Mouse (Mus musculus) heart, adult 2 months (tissue): ENCODE results near the gene Galns. TPM values are rescaled to one million over a fixed set of nuclear protein-coding genes. Genes with fewer than 3 reads are reported as not detected.

Source experiments
- DNase-seq, 2 experiments: peaks; one replicate each; pipeline ENCODE4 v3.0.0; 2021
- H3K27ac ChIP-seq: fragments of 200-600 bp; 2 replicates; pipeline ENCODE4 v1.8.1; 2022
- H3K27me3 ChIP-seq: fragments of 200-500 bp; 2 replicates; pipeline ENCODE4 v1.6.1; 2012; ENCODE audit warnings: mild to moderate bottlenecking, low read length, inconsistent platforms, mixed read lengths; ENCODE audit not compliant: control insufficient read depth, insufficient read depth
- H3K36me3 ChIP-seq: fragments of 200-500 bp; 2 replicates; pipeline ENCODE4 v1.6.1; 2012; ENCODE audit warnings: low read length, inconsistent platforms; ENCODE audit not compliant: control insufficient read depth, insufficient read depth
- H3K4me1 ChIP-seq: fragments of 200-500 bp; 2 replicates; pipeline ENCODE4 v1.6.1; 2011; ENCODE audit warnings: low read length; ENCODE audit not compliant: control insufficient read depth, insufficient read depth
- H3K4me3 ChIP-seq: fragments of 200-600 bp; 2 replicates; pipeline ENCODE4 v1.8.1; 2022
- H3K79me2 ChIP-seq: fragments of 200-500 bp; replicated peaks from 2 replicates; pipeline ENCODE4 v1.6.1; 2012; ENCODE audit warnings: mild to moderate bottlenecking, inconsistent platforms, low read length, moderate library complexity, mixed read lengths; ENCODE audit not compliant: control insufficient read depth, insufficient read depth
- H3K9ac ChIP-seq: fragments of 200-500 bp; 2 replicates; pipeline ENCODE4 v1.6.1; 2012; ENCODE audit warnings: low read depth, mild to moderate bottlenecking, control low read depth, inconsistent platforms, low read length, mixed read lengths
- CTCF ChIP-seq: fragments of 200-600 bp; IDR thresholded peaks from 2 replicates; pipeline ENCODE4 v1.8.1; 2022; ENCODE audit warnings: antibody characterized with exemption, mild to moderate bottlenecking, moderate library complexity
- EP300 ChIP-seq: fragments of 200-500 bp; IDR thresholded peaks from 2 replicates; pipeline ENCODE4 v1.6.1; 2011; ENCODE audit warnings: low read depth, low read length, control low read depth; ENCODE audit not compliant: insufficient read depth
- POLR2A ChIP-seq: fragments of 200-500 bp; IDR thresholded peaks from 2 replicates; pipeline ENCODE4 v1.6.1; 2011; ENCODE audit warnings: mild to moderate bottlenecking, low read depth, low read length, control low read depth; ENCODE audit not compliant: insufficient read depth
- WGBS: fragments of 180-500 bp; shearing (Covaris S2); methylation state at CpG from one replicate; pipeline ENCODE4 v1.1.7; 2018; 5-methylcytosine and 5-hydroxymethylcytosine counted together
- intact Hi-C: fragments of 180-260 bp; cut with DNase I; formaldehyde crosslinking; loops from one replicate; pipeline ENCODE4 v1.15.1; 2025
- polyA plus RNA-seq: library from polyadenylated mRNA; depleted of rRNA; stranded (reverse); fragments of >200 nt; gene quantifications from 2 replicates; pipeline ENCODE4 v1.2.3, GENCODE M21; 2012
- total RNA-seq, 2 experiments: library from RNA; stranded (reverse); gene quantifications; 2 replicates each; pipeline ENCODE4 v1.2.3; 2021

Gene Galns
- total and polyA plus RNA-seq, 3 experiments, result 3.1 to 5.0 (median 3.2) TPM

DNA sequence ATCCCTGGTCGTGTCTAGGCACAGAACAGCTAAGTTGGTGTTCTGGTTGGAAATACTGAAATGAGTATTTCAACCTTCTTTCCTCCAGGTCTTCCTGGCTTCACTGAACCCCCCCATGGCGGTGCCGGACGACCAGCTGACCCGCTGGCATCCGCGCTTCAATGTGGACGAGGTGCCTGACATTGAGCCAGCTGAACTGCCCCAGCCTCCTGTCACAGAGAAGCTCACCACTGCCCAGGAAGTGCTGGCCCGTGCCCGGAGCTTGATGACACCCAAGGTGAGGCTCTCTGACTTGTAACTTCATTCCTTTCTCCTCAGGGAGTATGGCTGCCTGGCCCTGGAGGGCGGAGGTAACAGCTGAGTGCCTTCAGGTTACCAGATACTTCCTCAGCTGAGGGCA lies 40.1 kb downstream of the Galns start:
- WGBS, result 91% methylated on average over 11 of the region's 11 CpGs
- Histone ChIP-seq H3K36me3 (no peaks in the 10 kb centered on the region; the same call in 1 of the 2 replicates), H3K4me3 (no peak overlapping the region), H3K4me1 (peaks cover 21% of the 10 kb centered on the region), H3K27ac (no peak overlapping the region), H3K79me2 (no peaks in the 10 kb centered on the region), H3K9ac (no peak overlapping the region), H3K27me3 (no peaks in the 10 kb centered on the region)
- TF ChIP-seq EP300, result no peak
- intact Hi-C loops, result no loop called here
- no peak for DNase-seq

DNA sequence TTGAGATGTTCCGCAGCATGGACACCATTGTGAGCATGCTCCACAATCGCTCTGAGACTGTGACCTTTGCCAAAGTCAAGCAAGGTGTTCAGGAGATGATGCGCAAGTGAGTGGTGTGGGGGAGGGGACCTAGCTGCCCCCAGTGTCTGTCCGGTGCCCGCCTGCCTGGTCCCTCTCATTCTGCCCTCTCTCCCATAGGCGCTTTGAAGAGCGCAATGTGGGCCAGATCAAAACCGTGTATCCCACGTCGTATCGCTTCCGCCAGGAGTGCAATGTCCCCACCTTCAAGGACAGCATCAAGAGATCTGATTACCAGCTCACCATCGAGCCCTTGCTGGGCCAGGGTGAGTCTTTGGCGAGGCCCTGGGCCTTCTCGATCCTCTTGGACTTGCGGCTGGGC lies 41.3 kb downstream of the Galns start:
- TF ChIP-seq CTCF, result no peak
- no peaks in the 10 kb centered on the region; the same call in 1 of the 2 replicates for H3K36me3 ChIP-seq
- 96% methylated on average over 16 of the region's 16 CpGs for WGBS

DNA sequence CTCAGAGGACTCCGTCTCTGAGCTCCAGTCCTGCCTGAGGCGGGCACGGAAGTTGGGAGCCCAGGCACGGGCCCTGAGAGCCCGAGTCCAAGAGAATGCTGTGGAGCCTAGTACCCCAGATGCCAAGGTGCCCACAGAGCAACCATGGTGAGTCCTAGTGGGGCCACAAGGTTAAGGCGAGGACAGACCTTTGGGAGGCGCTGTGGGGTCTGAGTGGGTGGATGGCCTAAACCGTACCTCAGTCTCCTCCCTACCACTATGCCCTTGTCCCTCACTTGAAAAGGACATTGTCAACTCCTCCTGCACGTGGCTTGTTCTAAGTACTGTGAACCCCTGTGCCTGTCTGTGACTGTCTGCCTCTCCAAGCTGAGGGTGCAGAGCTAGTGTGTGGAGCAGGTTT lies 41.9 kb downstream of the Galns start:
- peaks cover 9% of the 10 kb centered on the region for H3K4me1 ChIP-seq
- intact Hi-C loops, result loop anchor here (5.0 kb wide), 1 partner anchor 108 kb away; no protein-coding TSS in a partner anchor
- no peaks in the 10 kb centered on the region; the same call in 1 of the 2 replicates for H3K36me3 ChIP-seq
- no peaks in the 10 kb centered on the region for H3K79me2 ChIP-seq
- no peak overlapping the region for H3K27ac ChIP-seq
- H3K4me3 ChIP-seq, result no peak overlapping the region
- no peak for DNase-seq
- no peaks in the 10 kb centered on the region for H3K27me3 ChIP-seq
- TF ChIP-seq CTCF, result no peak
- no peak for TF ChIP-seq EP300
- no peak for TF ChIP-seq POLR2A
- 74% methylated on average over 9 of the region's 9 CpGs for WGBS
- no peak overlapping the region for H3K9ac ChIP-seq

More for the DNA sequence above, 41.3 kb downstream of the Galns start:
- DNase-seq, result no peak
- Histone ChIP-seq H3K4me3 (no peak overlapping the region), H3K27me3 (no peaks in the 10 kb centered on the region), H3K9ac (no peak overlapping the region), H3K79me2 (no peaks in the 10 kb centered on the region), H3K4me1 (peaks cover 12% of the 10 kb centered on the region), H3K27ac (no peak overlapping the region)
- intact Hi-C loops, result loop anchor here (5.0 kb wide), 1 partner anchor 107 kb away; no protein-coding TSS in a partner anchor

DNA sequence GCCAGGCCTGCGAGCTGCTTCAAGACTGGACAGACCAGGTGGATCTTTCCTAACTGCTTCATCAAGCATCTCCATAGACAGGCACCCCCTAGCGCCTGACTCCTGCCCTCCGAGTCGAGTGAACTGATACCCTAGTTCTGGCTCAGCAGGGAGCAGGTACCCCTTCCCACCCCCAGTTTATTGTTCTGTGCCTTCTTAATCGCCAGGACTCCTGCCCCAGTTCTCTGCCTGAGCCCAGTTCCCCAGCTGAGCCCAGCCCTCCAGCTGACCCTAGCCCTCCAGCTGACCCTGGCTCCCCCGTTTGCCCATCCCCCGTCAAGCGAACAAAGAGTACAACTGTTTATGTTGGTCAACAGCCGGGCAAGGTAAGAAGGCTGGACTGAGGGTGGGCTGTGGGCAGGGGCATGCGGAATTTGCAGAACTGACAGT lies 42.4 kb downstream of the Galns start:
- H3K9ac ChIP-seq, result no peak overlapping the region
- DNase-seq, result no peak
- no peak overlapping the region for H3K4me3 ChIP-seq
- H3K79me2 ChIP-seq, result no peaks in the 10 kb centered on the region
- TF ChIP-seq POLR2A (no peak), EP300 (no peak), CTCF (no peak)
- 46% methylated on average over 10 of the region's 10 CpGs for WGBS
- no peaks in the 10 kb centered on the region for H3K27me3 ChIP-seq
- intact Hi-C loops, result loop anchor here (5.0 kb wide), 1 partner anchor 108 kb away; no protein-coding TSS in a partner anchor
- no peaks in the 10 kb centered on the region; the same call in 1 of the 2 replicates for H3K36me3 ChIP-seq
- no peak overlapping the region for H3K27ac ChIP-seq
- peaks cover 9% of the 10 kb centered on the region for H3K4me1 ChIP-seq

DNA sequence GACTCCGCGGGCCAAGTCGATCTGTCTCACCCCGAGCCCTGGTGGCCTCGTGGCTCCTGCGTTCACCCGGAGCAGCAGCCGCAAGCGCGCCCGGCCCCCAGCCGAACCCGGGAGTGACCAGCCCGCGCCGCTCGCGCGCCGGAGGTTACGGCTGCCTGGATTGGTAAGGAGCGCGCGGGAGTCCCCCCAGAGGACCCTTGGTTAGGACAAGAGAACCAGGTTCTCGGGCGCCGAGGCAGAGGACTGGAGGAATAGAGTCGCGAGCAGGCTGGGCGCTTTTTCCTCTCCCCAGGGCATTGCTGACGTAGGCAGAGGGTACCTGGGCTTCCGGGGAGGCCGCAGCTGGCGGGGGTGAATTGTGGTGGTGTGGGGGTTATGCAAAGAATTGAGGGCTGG lies 43.2 kb downstream of the Galns start:
- no peak for TF ChIP-seq CTCF
- Histone ChIP-seq H3K36me3 (no peaks in the 10 kb centered on the region; the same call in 1 of the 2 replicates), H3K9ac (peak overlapping the region; percentile 78), H3K79me2 (no peaks in the 10 kb centered on the region), H3K4me3 (peak overlapping the region; percentile 86), H3K4me1 (peaks cover 9% of the 10 kb centered on the region), H3K27ac (peak overlapping the region; percentile 95), H3K27me3 (no peaks in the 10 kb centered on the region)
- WGBS, result 1% methylated on average over 34 of the region's 34 CpGs
- DNase-seq, result no peak
- intact Hi-C loops, result loop anchor here (5.0 kb wide), 1 partner anchor 109 kb away; no protein-coding TSS in a partner anchor

DNA sequence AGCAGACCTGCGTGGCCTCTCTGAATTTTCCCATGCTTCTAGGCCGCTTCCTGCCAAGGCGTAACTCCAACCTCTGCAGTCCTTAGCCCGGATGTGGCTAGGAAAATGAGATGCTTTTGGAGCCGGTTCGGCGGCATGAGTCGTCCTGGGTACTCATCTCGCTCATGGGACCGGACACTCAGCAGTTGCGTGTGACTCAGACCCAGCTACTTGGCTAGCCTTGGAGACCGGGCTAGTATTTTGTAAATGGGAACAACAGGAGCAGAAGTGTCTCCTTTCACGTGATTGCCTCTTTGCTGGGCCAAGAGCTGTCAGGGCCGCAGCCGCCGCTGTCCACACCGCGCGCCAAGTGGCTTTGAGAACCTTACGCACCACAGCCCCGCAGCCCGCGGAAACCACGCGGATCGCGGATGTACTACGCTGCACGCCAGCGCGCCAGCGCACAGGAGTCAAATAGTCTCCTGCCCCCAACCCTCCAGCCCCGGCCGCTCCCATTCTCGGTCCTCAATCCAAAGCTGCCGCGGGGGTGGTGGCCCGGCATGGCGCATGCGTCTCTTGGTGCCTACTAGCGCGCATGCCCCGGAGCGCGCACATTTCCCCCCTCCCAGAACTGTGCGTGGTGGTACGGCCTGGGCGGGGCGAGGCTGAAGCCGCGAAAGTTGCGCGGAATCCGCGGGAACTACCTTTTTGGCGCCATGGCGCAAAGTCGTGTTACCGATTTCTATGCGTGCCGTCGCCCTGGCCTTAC lies 43.7 kb downstream of the Galns start, which contains the start of gene Cdt1:
Gene Cdt1 (plus strand): TSS at position 655 of the 748 bp plus-strand sequence.
- Histone ChIP-seq H3K9ac (peak within 1 kb of the TSS; percentile 85), H3K27me3 (no peaks in the 10 kb centered on the region), H3K79me2 (no peaks in the 10 kb centered on the region), H3K36me3 (no peaks in the 10 kb centered on the region; the same call in 1 of the 2 replicates), H3K4me3 (peak within 1 kb of the TSS; percentile 86), H3K4me1 (peaks cover 9% of the 10 kb centered on the region), H3K27ac (peak within 1 kb of the TSS; percentile 95)
- DNase-seq, result peak; percentile 96
- intact Hi-C loops, result loop anchor here (2.0 to 5.0 kb wide), 2 partner anchors 43 to 110 kb away; partner anchors contain the start of genes Galns and Trappc2l
- WGBS, result under 1% methylated on average over 62 of the region's 62 CpGs
- no peak for TF ChIP-seq CTCF
- peak; percentile 60; the same call in 1 of the 2 replicates for TF ChIP-seq EP300
- TF ChIP-seq POLR2A, result peak; percentile 62; the same call in 1 of the 2 replicates
